Mouse (Mus musculus) adrenal gland, adult 18-20 months (tissue): Measurements from ENCODE around the gene 1700028K03Rik. TPM values are rescaled to one million over a fixed set of nuclear protein-coding genes. Genes with fewer than 3 reads are reported as not detected.

ENCODE experiments used
- DNase-seq, 2 experiments: peaks; one replicate each; pipeline ENCODE4 v3.0.0; 2021 to 2022; ENCODE audit warnings: low spot score in 2 of 2
- total RNA-seq, 2 experiments: library from RNA; stranded (reverse); gene quantifications; 1 replicate in 1 of 2; 2 replicates in 1 of 2; pipeline ENCODE4 v1.2.3; 2021

The 1700028K03Rik gene
- total RNA-seq, 2 experiments from 2014 or later: not detected

DNA sequence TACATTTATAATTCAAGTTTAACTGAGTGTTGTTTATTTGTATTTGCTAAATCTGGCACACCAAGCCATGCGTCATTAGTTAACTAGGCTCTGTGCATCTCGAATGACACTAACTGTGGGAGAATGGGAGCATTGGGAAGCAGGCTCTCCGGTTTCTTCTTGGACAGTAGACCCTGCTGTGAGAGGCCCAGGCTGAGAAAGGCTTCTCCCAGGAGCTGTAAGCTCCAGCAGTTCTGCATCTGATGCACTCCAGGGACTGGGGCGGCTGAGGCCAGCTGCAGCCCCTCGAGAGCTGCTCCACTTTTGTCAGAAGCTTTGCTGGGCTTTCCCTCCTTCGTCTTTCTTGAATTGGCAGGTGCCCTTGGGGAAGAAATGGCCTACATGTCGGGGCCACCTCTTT is 7.2 kb downstream of the 1700028K03Rik start:
- no peak for DNase-seq

DNA sequence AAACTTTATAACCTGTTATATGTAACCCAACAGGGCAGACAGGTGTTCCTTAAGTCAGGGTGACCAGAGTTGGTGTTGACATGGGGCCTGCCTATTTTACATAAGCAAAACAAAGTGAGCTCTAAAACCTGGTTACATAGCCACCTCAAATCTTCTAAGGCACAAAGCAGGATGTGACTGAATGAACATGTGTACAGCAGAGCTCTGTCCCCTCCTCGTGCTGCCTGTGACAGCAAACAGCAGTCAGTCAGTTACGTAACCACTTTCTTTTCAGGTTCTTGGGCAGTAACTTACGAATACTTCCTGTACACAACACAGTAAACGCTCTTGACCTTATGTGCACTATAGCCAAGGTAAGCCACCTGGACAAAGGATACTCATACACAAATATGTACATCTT is 11.4 kb downstream of the 1700028K03Rik start:
- no peak for DNase-seq

DNA sequence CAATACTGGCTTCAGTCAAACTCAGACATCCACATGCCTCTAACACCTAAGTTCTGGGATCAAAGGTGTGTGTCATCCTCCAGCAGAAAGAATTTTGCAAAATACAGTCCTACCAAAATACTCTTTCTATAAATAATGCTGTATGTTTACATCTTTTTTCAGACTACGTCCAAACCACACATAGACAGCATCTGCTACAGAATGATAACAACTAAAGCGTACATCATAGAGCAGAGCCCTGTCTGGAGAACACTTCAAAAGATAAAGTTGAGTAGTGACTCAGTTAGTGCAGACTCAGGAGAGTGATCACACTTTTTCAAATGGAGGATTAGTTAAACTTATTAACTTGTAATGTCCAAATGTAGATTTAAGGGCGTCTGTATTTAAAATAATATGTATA is 13.4 kb downstream of the 1700028K03Rik start:
- DNase-seq: no peak

- no peak for DNase-seq
Measured at GRCm38 (mm10) chr5:107548444-107548843, 13.9 kb downstream of the 1700028K03Rik start.

GRCm38 (mm10) chr5:107554336-107554735 is 19.8 kb downstream of the 1700028K03Rik start:
- DNase-seq: no peak

DNA sequence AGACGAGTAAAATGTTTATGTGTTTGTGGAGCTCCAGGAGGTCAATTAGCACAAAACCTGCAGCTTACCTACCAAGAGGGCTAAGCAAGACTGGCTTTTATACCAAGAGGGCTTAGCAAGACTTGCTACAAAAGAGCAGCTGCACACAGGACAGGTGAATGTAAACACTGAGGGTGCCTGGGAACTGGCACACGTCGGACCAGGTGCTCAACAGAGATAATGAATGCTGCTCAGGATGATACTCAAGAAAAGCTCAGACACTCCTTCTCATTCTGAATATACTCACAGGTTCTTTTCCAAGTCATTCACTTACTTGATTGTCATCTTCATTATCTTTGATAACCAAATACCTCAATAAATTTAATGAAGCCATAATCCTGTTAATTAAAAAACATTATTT is 22.5 kb downstream of the 1700028K03Rik start:
- DNase-seq: no peak

DNA sequence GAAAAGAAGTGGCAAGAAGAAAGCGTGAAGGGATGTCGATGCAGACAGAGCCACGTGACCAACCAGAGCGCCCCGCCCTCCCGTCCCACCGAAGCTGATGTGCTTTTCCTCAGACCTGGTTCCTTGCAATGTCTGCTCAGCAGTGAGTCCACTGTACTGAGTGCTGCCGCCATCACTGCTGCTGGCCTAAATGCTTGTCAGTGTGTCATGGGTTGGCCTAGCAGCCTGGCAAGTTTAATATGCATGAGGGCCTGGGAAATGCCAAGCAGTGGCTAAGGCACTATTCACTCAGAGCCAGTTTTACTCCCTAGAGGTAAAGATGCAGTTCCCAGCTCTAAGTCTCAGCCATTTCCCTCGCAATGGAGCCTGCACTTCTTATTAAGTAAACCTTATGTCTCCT is 34.6 kb downstream of the 1700028K03Rik start:
- no peak for DNase-seq

DNA sequence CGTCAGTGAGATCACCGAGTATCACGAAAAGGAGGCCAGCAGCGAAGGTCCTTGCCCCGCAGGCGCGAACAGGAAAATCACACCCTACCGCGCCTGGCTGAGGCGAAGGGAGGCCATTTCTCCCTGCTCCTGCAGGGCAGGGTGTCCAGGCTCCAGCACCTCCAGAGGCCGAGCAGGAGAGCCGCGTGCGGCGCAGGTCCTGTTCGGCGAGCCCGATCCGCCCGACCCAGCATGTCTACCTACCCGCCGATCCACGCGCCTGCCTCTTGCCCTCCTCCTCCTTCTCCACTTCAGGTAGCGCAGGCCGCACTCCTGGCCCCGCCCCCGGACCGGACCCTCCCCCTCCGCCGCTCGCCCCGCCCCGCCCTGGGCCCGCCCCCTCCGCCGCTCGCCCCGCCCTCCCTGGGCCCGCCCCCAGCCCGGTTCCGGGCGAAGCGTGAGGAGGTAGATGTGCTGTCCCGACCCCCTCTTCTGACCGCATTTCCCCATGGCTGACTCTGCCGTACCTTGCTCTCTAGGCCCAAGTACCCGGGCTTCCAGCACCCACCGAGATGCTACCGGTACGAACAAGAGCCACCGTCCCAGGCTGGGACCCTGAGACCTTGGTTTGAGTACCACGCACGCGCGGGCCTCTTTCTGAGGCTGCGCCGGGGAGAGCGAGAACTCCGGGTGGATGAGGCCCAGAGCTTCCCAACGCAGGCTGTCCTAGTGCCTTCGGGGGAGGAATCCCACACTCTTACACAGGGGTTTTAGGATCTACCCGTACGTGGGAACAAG is 63.0 kb downstream of the 1700028K03Rik start, which contains the start of the genes Rpap2 and Glmn:
Gene Rpap2 (plus strand): TSS at position 73 of the 777 bp plus-strand sequence.
Gene Glmn (minus strand): TSS at position 588 of the 777 bp plus-strand sequence.
- DNase-seq: peak; percentile 81 to 88

GRCm38 (mm10) chr5:107598380-107598779 is 63.9 kb downstream of the 1700028K03Rik start:
- DNase-seq: no peak

Other genes starting within 250 kb of the 1700028K03Rik start
- 100 to 1,000 TPM in 1 of 2 experiments, 10 to 100 TPM in 1; 91.0 to 172 TPM for gene Tgfbr3, start 245.1 kb upstream of the 1700028K03Rik start, total RNA-seq
- 1 to 10 TPM; 2.1 to 2.5 TPM for gene Brdt, start 203.6 kb upstream of the 1700028K03Rik start, total RNA-seq
- 1 to 10 TPM; 1.0 to 1.2 TPM for gene Ephx4, start 132.0 kb upstream of the 1700028K03Rik start, total RNA-seq
- not detected for gene Lpcat2b, start 103.2 kb upstream of the 1700028K03Rik start, total RNA-seq
- gene Btbd8, start 96.7 kb upstream of the 1700028K03Rik start, total RNA-seq: 1 to 10 TPM; 4.9 to 5.6 TPM
- gene Gm42669, start 27.1 kb upstream of the 1700028K03Rik start, total RNA-seq: not detected
- gene Rpap2, start 62.7 kb downstream of the 1700028K03Rik start, total RNA-seq: 10 to 100 TPM; 12.1 to 14.1 TPM
- gene Glmn, start 63.2 kb downstream of the 1700028K03Rik start, total RNA-seq: 1 to 10 TPM; 5.2 to 6.7 TPM
- gene Gfi1, start 191.3 kb downstream of the 1700028K03Rik start, total RNA-seq: under 1 TPM in 1 of 2 experiments, not detected in 1; 0.32 TPM